9 mouse cellular contexts compared by ENCODE assay signal in genomic region chr16:30540107-30541001, GRCm38 (mm10). TPM values are rescaled to one million over a fixed set of nuclear protein-coding genes. Genes with fewer than 3 reads are reported as not detected.
DNase-seq lines count a peak whose midpoint lies in the region; ATAC-seq and TF ChIP-seq lines count a peak whose summit lies in the region.
"Had no signal": no experiment of that assay in that cellular context is flagged by ENCODE, and none has a peak within 500 bp of the region (broad histone marks: within the 10 kb centered on the region; RNA-seq: fewer than 3 reads in every experiment).

No protein-coding gene starts in this region.

- peak overlapping the region; percentile 14 to 24 for H3K4me3 ChIP-seq in heart, embryonic 14.5 days (ENCODE audit: control insufficient read depth in 1 of 2, insufficient read depth in 1 of 2, low read depth in 1 of 2, low read length in 2 of 2)
- H3K4me3 ChIP-seq in lung, postnatal 0 days (ENCODE audit: low read depth, low read length) = no peak overlapping the region
- peak overlapping the region; percentile 14; the same call in 1 of the 2 replicates for H3K4me3 ChIP-seq in intestine, embryonic 15.5 days (replicated peaks)
- H3K4me3 ChIP-seq in stomach, embryonic 14.5 days (ENCODE audit: low read depth, low read length) = 0 out of 2 replicates have a peak overlapping the region, but pooled peaks have one; percentile 5

- WGBS in heart, embryonic 14.5 days = 41% methylated on average over 20 of the region's 20 CpGs
- 69% methylated on average over 20 of the region's 20 CpGs for WGBS in lung, postnatal 0 days
- WGBS in intestine, embryonic 15.5 days = 73% methylated on average over 20 of the region's 20 CpGs
- WGBS in stomach, embryonic 14.5 days = 62% methylated on average over 20 of the region's 20 CpGs

- ATAC-seq in heart, embryonic 14.5 days (ENCODE audit: insufficient number of reproducible peaks, insufficient read depth, low FRiP score, low read depth) = peak; percentile 56
- peak; percentile 29 for ATAC-seq in lung, postnatal 0 days
- peak; percentile 42; the same call in 1 of the 2 replicates for ATAC-seq in intestine, embryonic 15.5 days
- ATAC-seq in stomach, embryonic 14.5 days (ENCODE audit: insufficient number of reproducible peaks, insufficient read depth, low FRiP score, low read depth) = no peak

- H3K27me3 ChIP-seq in heart, embryonic 14.5 days (ENCODE audit: control insufficient read depth, insufficient read depth, low read length) = no peaks in the 10 kb centered on the region
- H3K27me3 ChIP-seq in lung, postnatal 0 days (replicated peaks; ENCODE audit: insufficient read depth, low read length) = no peaks in the 10 kb centered on the region
- H3K27me3 ChIP-seq in intestine, embryonic 15.5 days (replicated peaks) = no peaks in the 10 kb centered on the region
- H3K27me3 ChIP-seq in stomach, embryonic 14.5 days (ENCODE audit: control insufficient read depth, insufficient read depth, low read length) = no peaks in the 10 kb centered on the region

- no peaks in the 10 kb centered on the region for H3K9me3 ChIP-seq in heart, embryonic 14.5 days (ENCODE audit: control insufficient read depth, low read length)
- H3K9me3 ChIP-seq in lung, postnatal 0 days (ENCODE audit: low read length) = no peaks in the 10 kb centered on the region
- no peaks in the 10 kb centered on the region for H3K9me3 ChIP-seq in intestine, embryonic 15.5 days
- H3K9me3 ChIP-seq in stomach, embryonic 14.5 days (ENCODE audit: control insufficient read depth, low read depth, low read length) = no peaks in the 10 kb centered on the region

- peak overlapping the region; percentile 65 for H3K9ac ChIP-seq in heart, embryonic 14.5 days (ENCODE audit: low read length)
- no peak overlapping the region for H3K9ac ChIP-seq in lung, postnatal 0 days (replicated peaks; ENCODE audit: low read depth)
- no peak overlapping the region for H3K9ac ChIP-seq in intestine, embryonic 15.5 days
- no peak overlapping the region for H3K9ac ChIP-seq in stomach, embryonic 14.5 days (replicated peaks; ENCODE audit: low read depth, low read length)

- TF ChIP-seq EP300 in lung, postnatal 0 days (IDR thresholded peaks at IDR 0.05) = no peak

- no peak for DNase-seq in heart, adult 9 months (ENCODE audit: low spot score in 2 of 2)
- no peak for DNase-seq in lung, postnatal 0 days (ENCODE audit: low spot score)
- DNase-seq in lung, adult 18-20 months = no peak
- no peak for DNase-seq in cerebellum, adult 11-12 months
- DNase-seq in yolk sac, embryonic 10.5 days (ENCODE audit: low spot score) = no peak
- DNase-seq: adrenal gland, adult 8-10 months had no signal

- TF ChIP-seq CTCF in lung, postnatal 0 days (IDR thresholded peaks at IDR 0.05) = no peak

- H3K4me1 ChIP-seq in heart, embryonic 14.5 days (ENCODE audit: control insufficient read depth in 2 of 2, insufficient read depth in 2 of 2, low read length in 2 of 2) = peaks cover 15 to 36% of the 10 kb centered on the region in 2 experiments
- no peaks in the 10 kb centered on the region for H3K4me1 ChIP-seq in lung, postnatal 0 days (ENCODE audit: insufficient read depth, low read depth, low read length)
- H3K4me1 ChIP-seq in intestine, embryonic 15.5 days (replicated peaks) = peaks cover 6% of the 10 kb centered on the region; the same call in 1 of the 2 replicates
- 0 out of 2 replicates have a peak, but pooled peaks cover 4% of the 10 kb centered on the region for H3K4me1 ChIP-seq in stomach, embryonic 14.5 days (ENCODE audit: control insufficient read depth, insufficient read depth, low read length)

- H3K36me3 ChIP-seq in heart, embryonic 14.5 days (ENCODE audit: control insufficient read depth, insufficient read depth, low read length) = peaks cover 37% of the 10 kb centered on the region
- no peaks in the 10 kb centered on the region for H3K36me3 ChIP-seq in lung, postnatal 0 days (ENCODE audit: insufficient read depth, low read length)
- no peaks in the 10 kb centered on the region for H3K36me3 ChIP-seq in intestine, embryonic 15.5 days
- no peaks in the 10 kb centered on the region for H3K36me3 ChIP-seq in stomach, embryonic 14.5 days (ENCODE audit: control insufficient read depth, insufficient read depth, low read length)

- H3K4me2 ChIP-seq in heart, embryonic 14.5 days (ENCODE audit: low read length) = peak overlapping the region; percentile 56
- 0 out of 2 replicates have a peak overlapping the region, but pooled peaks have one; percentile 17 for H3K4me2 ChIP-seq in lung, postnatal 0 days (replicated peaks; ENCODE audit: low read depth, low read length)
- peak overlapping the region; percentile 17; the same call in 1 of the 2 replicates for H3K4me2 ChIP-seq in intestine, embryonic 15.5 days (replicated peaks)
- no peak overlapping the region for H3K4me2 ChIP-seq in stomach, embryonic 14.5 days (replicated peaks; ENCODE audit: low read depth, low read length)

- peak overlapping the region; percentile 76 to 93 for H3K27ac ChIP-seq in heart, embryonic 14.5 days (replicated peaks in 1 of 2; ENCODE audit: control insufficient read depth in 1 of 2, insufficient read depth in 1 of 2, low read depth in 2 of 2, low read length in 2 of 2)
- no peak overlapping the region for H3K27ac ChIP-seq in lung, postnatal 0 days (ENCODE audit: low read length)
- H3K27ac ChIP-seq in intestine, embryonic 15.5 days = no peak overlapping the region
- H3K27ac ChIP-seq in stomach, embryonic 14.5 days (ENCODE audit: low read length) = no peak overlapping the region

RNA-seq across cellular contexts. Expression of gene Tmem44, which starts 10.3 kb away (rescaled TPM):
- polyA plus RNA-seq in heart, embryonic 14.5 days (2014; fragmentation: Nextera tagmentation; extraction: Ambion mirVana) = 24.2 and 24.3 TPM in 2 replicates
- 17.9 and 21.0 TPM in 2 replicates for polyA plus RNA-seq in lung, postnatal 0 days (2015; fragmentation: Nextera tagmentation; extraction: Ambion mirVana)
- 9.1 and 10.0 TPM in 2 replicates for polyA plus RNA-seq in intestine, embryonic 15.5 days (2015; fragmentation: Nextera tagmentation; extraction: Ambion mirVana)
- 15.2 and 16.0 TPM in 2 replicates for polyA plus RNA-seq in stomach, embryonic 14.5 days (2014; fragmentation: Nextera tagmentation; extraction: Ambion mirVana)

RNA-seq across cellular contexts. Expression of gene Lsg1, which starts 47.0 kb away (rescaled TPM):
- 35.5 and 39.0 TPM in 2 replicates for polyA plus RNA-seq in heart, embryonic 14.5 days (2014; fragmentation: Nextera tagmentation; extraction: Ambion mirVana)
- polyA plus RNA-seq in lung, postnatal 0 days (2015; fragmentation: Nextera tagmentation; extraction: Ambion mirVana) = 28.2 and 30.3 TPM in 2 replicates
- polyA plus RNA-seq in intestine, embryonic 15.5 days (2015; fragmentation: Nextera tagmentation; extraction: Ambion mirVana) = 55.2 and 57.3 TPM in 2 replicates
- 65.0 and 66.0 TPM in 2 replicates for polyA plus RNA-seq in stomach, embryonic 14.5 days (2014; fragmentation: Nextera tagmentation; extraction: Ambion mirVana)

RNA-seq across cellular contexts. Expression of gene Fam43a, which starts 59.2 kb away (rescaled TPM):
- polyA plus RNA-seq in heart, embryonic 14.5 days (2014; fragmentation: Nextera tagmentation; extraction: Ambion mirVana) = 6.4 and 8.5 TPM in 2 replicates
- polyA plus RNA-seq in lung, postnatal 0 days (2015; fragmentation: Nextera tagmentation; extraction: Ambion mirVana) = 19.5 and 20.9 TPM in 2 replicates
- polyA plus RNA-seq in intestine, embryonic 15.5 days (2015; fragmentation: Nextera tagmentation; extraction: Ambion mirVana) = 12.1 and 12.5 TPM in 2 replicates
- 9.7 and 11.3 TPM in 2 replicates for polyA plus RNA-seq in stomach, embryonic 14.5 days (2014; fragmentation: Nextera tagmentation; extraction: Ambion mirVana)

Comparison
In these comparisons a context has a peak if more than half of its experiments do, and no peak if none do; other contexts are left out.
1. H3K27ac ChIP-seq: peak in heart, embryonic 14.5 days (2 of 2); none in lung, postnatal 0 days (single experiment), intestine, embryonic 15.5 days (single experiment) and stomach, embryonic 14.5 days (single experiment).